Mouse (Mus musculus) thymus, postnatal 4 days (tissue): ENCODE data around the gene Gm20834.
"Not testable (repeated sequence)": the region's sequence is repeated elsewhere in the genome, so short reads cannot be mapped to it uniquely, and the experiment has no call there.

Experiments
- DNase-seq: peaks from one replicate; pipeline ENCODE4 v3.0.0; 2021

Gm20834 gene

DNA sequence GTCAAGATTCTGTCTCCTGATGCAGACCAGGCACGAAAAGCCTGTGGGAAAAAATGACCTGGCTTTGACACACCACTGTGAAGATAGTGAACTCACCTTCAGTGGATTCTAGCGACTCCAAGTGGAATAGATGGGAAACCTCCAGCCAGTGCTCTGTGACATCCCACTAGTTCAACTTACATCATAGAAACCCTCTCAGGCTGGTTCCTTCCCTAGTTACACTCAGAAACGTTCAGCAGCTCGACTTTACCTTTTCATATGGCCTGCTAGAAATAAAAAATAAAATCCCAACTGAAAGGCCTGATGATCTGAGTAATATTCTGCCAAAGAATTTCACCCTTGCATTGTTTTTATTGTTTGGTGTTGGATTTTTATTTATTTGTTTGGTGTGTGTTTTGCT is at the start of gene Gm20834:
Gm20834 (minus strand) TSS at position 101 of the 400 bp plus-strand sequence.
- not testable (repeated sequence) for DNase-seq
